Mouse (Mus musculus) liver, postnatal 0 days (tissue): ENCODE data around the gene Macf1.

ENCODE experiments used
- CTCF ChIP-seq: sonication (generic); IDR thresholded peaks from 2 replicates; pipeline ENCODE4 v1.5.1; 2016; ENCODE audit warnings: antibody characterized with exemption, low read depth
- EP300 ChIP-seq: IDR thresholded peaks from 2 replicates; pipeline ENCODE4 v1.6.1; 2016; ENCODE audit warnings: antibody characterized with exemption, low read depth, mild to moderate bottlenecking

- no peak for TF ChIP-seq EP300
- TF ChIP-seq CTCF = no peak
Observed at GRCm38 (mm10) chr4:123374316-123375008, 309.7 kb downstream of the Macf1 start.
